Mouse (Mus musculus) neural tube, embryonic 11.5 days (tissue): Measurements from ENCODE around the gene Unc5c. TPM values are rescaled to one million over a fixed set of nuclear protein-coding genes. Genes with fewer than 3 reads are reported as not detected.

Experiments
- ATAC-seq: fragments of 200-750 bp; cut with Nextera tagmentation; 2 replicates; pipeline ENCODE4 v1.8.0; 2017; ENCODE audit warnings: moderate number of reproducible peaks, mild to moderate bottlenecking, moderate TSS enrichment, moderate library complexity; ENCODE audit not compliant: insufficient read depth, low FRiP score, low TSS enrichment
- DNase-seq: peaks from one replicate; pipeline ENCODE4 v3.0.0-alpha.2; 2015; ENCODE audit warnings: low spot score
- H3K27ac ChIP-seq: fragments of 300-500 bp; sonication (generic); 2 replicates; pipeline ENCODE4 v1.5.1; 2014; ENCODE audit warnings: low read depth, mild to moderate bottlenecking, low read length
- H3K27me3 ChIP-seq: fragments of 300-500 bp; sonication (generic); 2 replicates; pipeline ENCODE4 v1.6.1; 2014; ENCODE audit warnings: mild to moderate bottlenecking, low read length, mixed read lengths; ENCODE audit not compliant: control insufficient read depth, insufficient read depth
- H3K36me3 ChIP-seq: fragments of 300-500 bp; sonication (generic); 2 replicates; pipeline ENCODE4 v1.6.1; 2014; ENCODE audit warnings: mild to moderate bottlenecking, low read length, moderate library complexity, mixed read lengths; ENCODE audit not compliant: control insufficient read depth, insufficient read depth
- H3K4me1 ChIP-seq: fragments of 300-500 bp; sonication (generic); 2 replicates; pipeline ENCODE4 v1.6.1; 2014; ENCODE audit warnings: low read length, mixed read lengths; ENCODE audit not compliant: control insufficient read depth, insufficient read depth
- H3K4me2 ChIP-seq: fragments of 300-500 bp; sonication (generic); 2 replicates; pipeline ENCODE4 v1.6.1; 2014; ENCODE audit warnings: low read depth, mild to moderate bottlenecking, moderate library complexity
- H3K4me3 ChIP-seq: fragments of 300-500 bp; sonication (generic); 2 replicates; pipeline ENCODE4 v1.5.1; 2014; ENCODE audit warnings: low read depth, low read length
- H3K9ac ChIP-seq: fragments of 300-500 bp; sonication (generic); 2 replicates; pipeline ENCODE4 v1.6.1; 2014; ENCODE audit warnings: mild to moderate bottlenecking, low read length
- H3K9me3 ChIP-seq: fragments of 300-500 bp; sonication (generic); 2 replicates; pipeline ENCODE4 v1.6.1; 2016; ENCODE audit warnings: low read length; ENCODE audit not compliant: control insufficient read depth
- WGBS: fragments of 180-500 bp; shearing (Covaris S2); extraction: QIAGEN DNeasy Blood & Tissue Kit; methylation state at CpG from one replicate; pipeline ENCODE4 v1.1.7; 2014; 5-methylcytosine and 5-hydroxymethylcytosine counted together
- polyA plus RNA-seq: library from polyadenylated mRNA; unstranded; fragments of >200 nt; fragmentation: Nextera tagmentation; extraction: Ambion mirVana; gene quantifications from 2 replicates; pipeline ENCODE4 v1.2.1, GENCODE M21; 2014

Gene Unc5c
- polyA plus RNA-seq, 1 experiment from 2014 or later: 17.5 TPM

- no peak for ATAC-seq
- WGBS: 67% methylated on average over 6 of the region's 6 CpGs
These were observed 10.9 kb downstream of the Unc5c start for GRCm38 (mm10) chr3:141475919-141476318.

GRCm38 (mm10) chr3:141476670-141477069, 11.7 kb downstream of the Unc5c start:
- H3K9ac ChIP-seq: no peak overlapping the region
- WGBS: 28% methylated on average over 3 of the region's 3 CpGs
- no peaks in the 10 kb centered on the region for H3K36me3 ChIP-seq
- H3K27ac ChIP-seq: no peak overlapping the region
- H3K27me3 ChIP-seq: no peaks in the 10 kb centered on the region
- peak; percentile 31; the same call in 1 of the 2 replicates for ATAC-seq
- no peak overlapping the region for H3K4me3 ChIP-seq
- 0 out of 2 replicates have a peak, but pooled peaks cover 7% of the 10 kb centered on the region for H3K4me1 ChIP-seq
- no peaks in the 10 kb centered on the region for H3K9me3 ChIP-seq
- DNase-seq: peak; percentile 47
- H3K4me2 ChIP-seq: no peak overlapping the region

More at GRCm38 (mm10) chr3:141475919-141476318, 10.9 kb downstream of the Unc5c start:
- H3K27ac ChIP-seq: no peak overlapping the region
- H3K9me3 ChIP-seq: no peaks in the 10 kb centered on the region
- H3K4me2 ChIP-seq: no peak overlapping the region
- H3K27me3 ChIP-seq: no peaks in the 10 kb centered on the region
- no peaks in the 10 kb centered on the region for H3K36me3 ChIP-seq
- no peak overlapping the region for H3K9ac ChIP-seq
- DNase-seq: no peak
- 0 out of 2 replicates have a peak, but pooled peaks cover 7% of the 10 kb centered on the region for H3K4me1 ChIP-seq
- no peak overlapping the region for H3K4me3 ChIP-seq

- Histone ChIP-seq H3K9ac (no peak overlapping the region), H3K4me1 (no peaks in the 10 kb centered on the region), H3K36me3 (no peaks in the 10 kb centered on the region), H3K27me3 (no peaks in the 10 kb centered on the region), H3K4me2 (no peak overlapping the region), H3K27ac (no peak overlapping the region), H3K9me3 (no peaks in the 10 kb centered on the region), H3K4me3 (no peak overlapping the region)
- DNase-seq (no peak), ATAC-seq (no peak)
- 84% methylated on average over 4 of the region's 4 CpGs for WGBS
These were observed 17.4 kb downstream of the Unc5c start for GRCm38 (mm10) chr3:141482465-141482864.

- no peaks in the 10 kb centered on the region for H3K9me3 ChIP-seq
- no peaks in the 10 kb centered on the region for H3K36me3 ChIP-seq
- no peaks in the 10 kb centered on the region for H3K27me3 ChIP-seq
- no peak for ATAC-seq
- no peak overlapping the region for H3K27ac ChIP-seq
- H3K4me1 ChIP-seq: no peaks in the 10 kb centered on the region
- WGBS: 72% methylated on average over 2 of the region's 2 CpGs
- H3K4me2 ChIP-seq: no peak overlapping the region
- H3K9ac ChIP-seq: no peak overlapping the region
- DNase-seq: no peak
- H3K4me3 ChIP-seq: no peak overlapping the region
These were observed 18.8 kb downstream of the Unc5c start for GRCm38 (mm10) chr3:141483665-141484431.

- Histone ChIP-seq H3K27ac (no peak overlapping the region), H3K4me1 (no peaks in the 10 kb centered on the region), H3K27me3 (no peaks in the 10 kb centered on the region), H3K4me3 (no peak overlapping the region), H3K9me3 (no peaks in the 10 kb centered on the region), H3K36me3 (no peaks in the 10 kb centered on the region), H3K9ac (no peak overlapping the region), H3K4me2 (no peak overlapping the region)
- ATAC-seq: no peak
- no peak for DNase-seq
- 76% methylated on average over 4 of the region's 4 CpGs for WGBS
These were observed 20.2 kb downstream of the Unc5c start for GRCm38 (mm10) chr3:141485218-141485617.

- no peak overlapping the region for H3K4me2 ChIP-seq
- peaks cover 6% of the 10 kb centered on the region; the same call in 1 of the 2 replicates for H3K4me1 ChIP-seq
- no peak for ATAC-seq
- H3K9me3 ChIP-seq: no peaks in the 10 kb centered on the region
- no peaks in the 10 kb centered on the region for H3K27me3 ChIP-seq
- WGBS: 88% methylated on average over 1 of the region's 1 CpGs
- no peak overlapping the region for H3K4me3 ChIP-seq
- DNase-seq: no peak
- no peak overlapping the region for H3K27ac ChIP-seq
- no peak overlapping the region for H3K9ac ChIP-seq
- H3K36me3 ChIP-seq: no peaks in the 10 kb centered on the region
These were observed 25.6 kb downstream of the Unc5c start for GRCm38 (mm10) chr3:141490647-141491046.

GRCm38 (mm10) chr3:141491272-141491950, 26.4 kb downstream of the Unc5c start:
- no peak overlapping the region for H3K4me3 ChIP-seq
- DNase-seq (peak; percentile 36), ATAC-seq (no peak)
- no peaks in the 10 kb centered on the region for H3K27me3 ChIP-seq
- no peak overlapping the region for H3K4me2 ChIP-seq
- peaks cover 6% of the 10 kb centered on the region; the same call in 1 of the 2 replicates for H3K4me1 ChIP-seq
- H3K9me3 ChIP-seq: no peaks in the 10 kb centered on the region
- 36% methylated on average over 5 of the region's 5 CpGs for WGBS
- H3K36me3 ChIP-seq: no peaks in the 10 kb centered on the region
- no peak overlapping the region for H3K27ac ChIP-seq
- no peak overlapping the region for H3K9ac ChIP-seq

- Histone ChIP-seq H3K9ac (no peak overlapping the region), H3K4me1 (peaks cover 6% of the 10 kb centered on the region; the same call in 1 of the 2 replicates), H3K27ac (no peak overlapping the region), H3K36me3 (no peaks in the 10 kb centered on the region), H3K4me3 (no peak overlapping the region), H3K27me3 (no peaks in the 10 kb centered on the region), H3K9me3 (no peaks in the 10 kb centered on the region), H3K4me2 (no peak overlapping the region)
- WGBS: 41% methylated on average over 2 of the region's 2 CpGs
- ATAC-seq: no peak
- DNase-seq: no peak
These were observed 26.9 kb downstream of the Unc5c start for GRCm38 (mm10) chr3:141491951-141492310.
